Mouse (Mus musculus) embryonic fibroblast, embryonic 13.5 days (primary cell): ENCODE measurements around the gene St6galnac1.
"Not testable (repeated sequence)": the region's sequence is repeated elsewhere in the genome, so short reads cannot be mapped to it uniquely, and the experiment has no call there.

Experiments used
- CTCF ChIP-seq: IDR thresholded peaks from 2 replicates; pipeline ENCODE4 v1.5.1; 2011; ENCODE audit warnings: mild to moderate bottlenecking, control low read depth, low read length, moderate library complexity, borderline replicate concordance; ENCODE audit not compliant: insufficient read depth
- POLR2A ChIP-seq: IDR thresholded peaks from 2 replicates; pipeline ENCODE4 v1.6.1; 2011; ENCODE audit warnings: low read depth, mild to moderate bottlenecking, control low read depth, low read length, moderate library complexity

GRCm38 (mm10) chr11:116745457-116745856, 29.9 kb downstream of the St6galnac1 start:
- TF ChIP-seq CTCF, POLR2A: not testable (repeated sequence)
